Mouse (Mus musculus): ENCODE measurements around the gene Mrps2. TPM values are rescaled to one million over a fixed set of nuclear protein-coding genes. Genes with fewer than 3 reads are reported as not detected.

The Mrps2 gene
- 49.6 and 52.9 TPM in 2 replicates for polyA plus RNA-seq (2016; fragmentation: Nextera tagmentation; extraction: Ambion mirVana)

DNA sequence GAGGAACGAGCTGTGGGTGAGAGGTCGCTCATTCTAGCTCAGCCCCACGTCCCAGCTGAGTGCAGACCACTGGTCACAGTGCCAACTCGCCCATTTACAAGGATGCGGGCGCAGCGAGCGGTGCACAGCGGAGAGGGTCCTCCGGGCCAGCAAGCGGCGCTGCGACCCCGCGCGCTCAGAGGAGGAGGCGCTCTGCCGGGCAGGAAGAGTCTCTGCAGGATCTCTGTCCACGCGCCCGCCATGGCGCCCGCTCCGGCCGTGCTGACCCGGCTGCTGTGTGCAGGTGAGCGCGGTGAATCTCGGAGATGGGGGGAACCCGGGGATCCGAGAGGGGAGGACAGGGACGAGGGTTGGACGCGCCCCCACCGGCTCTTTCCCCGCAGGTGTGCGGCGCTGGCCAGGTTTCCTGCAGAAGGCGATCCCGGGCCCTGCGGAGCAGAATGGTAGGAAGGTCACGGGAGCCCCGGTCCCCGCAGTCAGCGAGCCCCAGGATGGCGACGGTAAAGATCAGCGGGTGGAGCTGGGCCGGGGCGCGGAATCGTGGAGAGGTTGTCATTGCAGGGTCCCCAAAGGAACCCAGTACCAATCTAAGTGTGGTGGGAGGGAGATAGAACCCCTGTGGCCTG is at the start of gene Mrps2:
TSS of gene Mrps2 (plus strand) at position 207 of the 626 bp plus-strand sequence.
- peak within 1 kb of the TSS; percentile 94 for H3K9ac ChIP-seq
- WGBS = under 1% methylated on average over 52 of the region's 52 CpGs
- H3K4me3 ChIP-seq = peak within 1 kb of the TSS; percentile 97
- H3K4me2 ChIP-seq = peak within 1 kb of the TSS; percentile 73
- H3K9me3 ChIP-seq (replicated peaks) = peaks cover 3% of the 10 kb centered on the region; the same call in 1 of the 2 replicates
- H3K27ac ChIP-seq (ENCODE audit: poor library complexity, severe bottlenecking) = no peak within 1 kb of the TSS; the same call in 1 of the 2 replicates
- H3K27me3 ChIP-seq (replicated peaks) = peaks cover 16% of the 10 kb centered on the region
- peaks cover 17% of the 10 kb centered on the region for H3K4me1 ChIP-seq (replicated peaks)
- ATAC-seq (ENCODE audit: insufficient number of reproducible peaks, low FRiP score) = peak; percentile 92
- H3K36me3 ChIP-seq = peaks cover 42% of the 10 kb centered on the region

DNA sequence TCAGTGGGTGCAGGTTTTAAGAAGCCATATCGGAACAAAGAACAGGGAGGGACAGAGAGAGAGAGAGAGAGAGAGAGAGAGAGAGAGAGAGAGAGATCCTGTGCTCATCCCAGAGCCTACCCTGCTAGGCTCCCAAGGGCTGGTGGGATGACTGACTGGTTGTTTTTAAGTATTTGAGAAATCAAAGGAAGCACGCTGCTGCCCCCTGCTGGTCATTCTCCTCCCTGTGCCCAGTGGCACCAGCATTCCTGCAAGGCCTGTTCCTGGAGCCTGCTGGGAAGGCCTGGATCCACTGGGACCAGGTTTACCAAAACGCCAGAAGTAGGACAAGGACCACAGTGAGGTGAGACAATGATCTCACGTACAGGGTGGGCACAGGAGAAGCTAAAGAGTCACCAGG is 48.0 kb upstream of the Mrps2 start:
- Histone ChIP-seq H3K4me3 (no peak overlapping the region), H3K27ac (ENCODE audit: poor library complexity, severe bottlenecking) (no peak overlapping the region), H3K4me2 (no peak overlapping the region), H3K36me3 (no peaks in the 10 kb centered on the region), H3K4me1 (replicated peaks) (peaks cover 15% of the 10 kb centered on the region), H3K9me3 (replicated peaks) (no peaks in the 10 kb centered on the region), H3K27me3 (replicated peaks) (peaks cover 10% of the 10 kb centered on the region), H3K9ac (no peak overlapping the region)
- WGBS = 21% methylated on average over 4 of the region's 4 CpGs
- ATAC-seq (ENCODE audit: insufficient number of reproducible peaks, low FRiP score) = no peak

DNA sequence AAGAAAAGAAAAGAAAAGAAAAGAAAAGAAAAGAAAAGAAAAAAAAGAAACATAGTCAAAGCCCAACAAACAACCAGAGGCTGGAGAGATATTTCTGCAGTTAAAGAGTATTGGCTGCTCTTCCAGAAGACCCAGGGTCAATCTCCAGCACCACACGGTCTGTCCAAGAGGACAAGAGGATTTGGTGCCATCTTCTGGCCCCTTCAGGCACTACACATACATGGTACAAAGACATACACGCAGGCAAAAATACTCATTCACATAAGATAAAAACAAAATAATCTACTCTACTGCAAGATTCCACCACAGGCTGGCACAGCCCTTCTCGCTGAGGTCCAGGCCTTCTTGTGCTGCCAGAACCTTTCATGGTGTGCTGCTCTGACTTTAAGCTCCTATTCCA is 44.7 kb upstream of the Mrps2 start:
- no peak for ATAC-seq (ENCODE audit: insufficient number of reproducible peaks, low FRiP score)
- WGBS = 34% methylated on average over 3 of the region's 3 CpGs

DNA sequence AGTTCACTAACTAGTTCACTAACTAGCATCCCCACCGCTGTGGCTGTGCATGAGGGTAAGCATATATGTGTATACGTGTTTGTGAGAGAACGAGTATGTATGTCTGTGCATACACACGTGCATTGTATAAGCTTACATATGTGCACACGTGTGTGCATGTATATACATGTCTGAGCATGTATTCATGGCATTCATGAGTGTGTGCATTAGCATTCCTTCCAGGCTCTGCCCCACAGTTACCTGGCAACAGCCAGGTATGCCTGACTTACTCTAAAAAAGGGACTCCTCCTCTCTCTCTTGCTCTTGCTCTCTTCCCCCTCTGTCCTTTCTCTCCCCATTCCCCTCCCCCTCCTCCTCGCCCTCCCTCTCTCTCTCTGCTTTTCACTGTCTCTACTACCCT is 40.6 kb upstream of the Mrps2 start:
- H3K4me2 ChIP-seq = no peak overlapping the region
- no peaks in the 10 kb centered on the region for H3K9me3 ChIP-seq (replicated peaks)
- H3K27ac ChIP-seq (ENCODE audit: poor library complexity, severe bottlenecking) = no peak overlapping the region
- no peak overlapping the region for H3K4me3 ChIP-seq
- no peak overlapping the region for H3K9ac ChIP-seq
- WGBS = 86% methylated on average over 6 of the region's 6 CpGs
- H3K27me3 ChIP-seq (replicated peaks) = no peaks in the 10 kb centered on the region
- ATAC-seq (ENCODE audit: insufficient number of reproducible peaks, low FRiP score) = no peak
- no peaks in the 10 kb centered on the region for H3K36me3 ChIP-seq
- H3K4me1 ChIP-seq (replicated peaks) = no peaks in the 10 kb centered on the region

More for the DNA sequence above, 44.7 kb upstream of the Mrps2 start:
- no peak overlapping the region for H3K27ac ChIP-seq (ENCODE audit: poor library complexity, severe bottlenecking)
- H3K4me1 ChIP-seq (replicated peaks) = no peaks in the 10 kb centered on the region
- no peak overlapping the region for H3K4me3 ChIP-seq
- no peak overlapping the region for H3K4me2 ChIP-seq
- no peak overlapping the region for H3K9ac ChIP-seq
- no peaks in the 10 kb centered on the region for H3K36me3 ChIP-seq
- peaks cover 10% of the 10 kb centered on the region for H3K27me3 ChIP-seq (replicated peaks)
- H3K9me3 ChIP-seq (replicated peaks) = no peaks in the 10 kb centered on the region

DNA sequence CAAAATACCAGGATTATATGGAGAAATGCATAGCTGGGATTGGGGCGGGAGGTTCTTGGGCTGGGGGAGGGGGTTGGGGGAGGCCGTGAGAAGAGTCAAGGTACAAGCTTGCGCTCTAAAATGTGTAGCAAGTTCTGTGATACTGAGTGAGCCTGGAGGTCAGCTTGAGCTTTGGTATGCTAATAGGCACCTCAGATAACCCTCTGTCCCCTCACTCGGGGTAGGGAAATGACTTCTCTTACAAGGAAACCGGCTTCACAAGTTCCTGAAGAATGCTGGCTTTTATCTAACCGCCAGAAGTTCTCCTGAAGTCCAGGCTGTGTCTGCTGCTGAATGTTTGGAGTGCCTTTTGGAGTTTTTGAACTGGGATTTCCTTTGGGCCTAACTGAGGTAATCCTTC is 37.0 kb upstream of the Mrps2 start:
- H3K9ac ChIP-seq = no peak overlapping the region
- H3K4me1 ChIP-seq (replicated peaks) = 0 out of 2 replicates have a peak, but pooled peaks cover 4% of the 10 kb centered on the region
- no peak overlapping the region for H3K4me2 ChIP-seq
- no peaks in the 10 kb centered on the region for H3K9me3 ChIP-seq (replicated peaks)
- H3K27ac ChIP-seq (ENCODE audit: poor library complexity, severe bottlenecking) = no peak overlapping the region
- no peaks in the 10 kb centered on the region for H3K36me3 ChIP-seq
- no peak for ATAC-seq (ENCODE audit: insufficient number of reproducible peaks, low FRiP score)
- no peaks in the 10 kb centered on the region for H3K27me3 ChIP-seq (replicated peaks)
- WGBS = 34% methylated on average over 6 of the region's 6 CpGs
- H3K4me3 ChIP-seq = no peak overlapping the region

DNA sequence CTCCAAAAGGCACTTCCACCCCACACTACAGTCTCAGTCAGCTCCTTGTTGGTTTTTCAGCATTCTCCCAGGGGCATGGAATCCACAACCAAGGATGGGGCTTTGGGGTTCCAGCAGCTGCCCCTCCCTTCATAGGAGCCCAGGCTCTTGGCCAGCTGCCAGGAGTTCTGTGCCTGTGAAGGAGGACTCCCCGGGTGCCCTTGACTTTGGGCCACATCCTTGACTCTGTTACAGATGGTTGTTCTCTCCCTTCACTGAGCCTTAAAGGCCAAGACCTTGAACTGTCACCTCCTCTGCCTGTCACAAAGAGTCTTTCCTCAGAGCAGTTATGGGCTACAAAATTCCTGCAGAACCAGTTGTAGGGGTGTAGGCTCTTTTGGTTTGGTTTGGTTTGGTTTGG is 35.1 kb upstream of the Mrps2 start:
- 0 out of 2 replicates have a peak, but pooled peaks cover 4% of the 10 kb centered on the region for H3K4me1 ChIP-seq (replicated peaks)
- H3K4me3 ChIP-seq = no peak overlapping the region
- no peak overlapping the region for H3K4me2 ChIP-seq
- H3K9ac ChIP-seq = no peak overlapping the region
- H3K36me3 ChIP-seq = no peaks in the 10 kb centered on the region
- no peak for ATAC-seq (ENCODE audit: insufficient number of reproducible peaks, low FRiP score)
- WGBS = 7% methylated on average over 1 of the region's 1 CpGs
- no peaks in the 10 kb centered on the region; the same call in 1 of the 2 replicates for H3K9me3 ChIP-seq (replicated peaks)
- no peaks in the 10 kb centered on the region for H3K27me3 ChIP-seq (replicated peaks)
- no peak overlapping the region for H3K27ac ChIP-seq (ENCODE audit: poor library complexity, severe bottlenecking)

DNA sequence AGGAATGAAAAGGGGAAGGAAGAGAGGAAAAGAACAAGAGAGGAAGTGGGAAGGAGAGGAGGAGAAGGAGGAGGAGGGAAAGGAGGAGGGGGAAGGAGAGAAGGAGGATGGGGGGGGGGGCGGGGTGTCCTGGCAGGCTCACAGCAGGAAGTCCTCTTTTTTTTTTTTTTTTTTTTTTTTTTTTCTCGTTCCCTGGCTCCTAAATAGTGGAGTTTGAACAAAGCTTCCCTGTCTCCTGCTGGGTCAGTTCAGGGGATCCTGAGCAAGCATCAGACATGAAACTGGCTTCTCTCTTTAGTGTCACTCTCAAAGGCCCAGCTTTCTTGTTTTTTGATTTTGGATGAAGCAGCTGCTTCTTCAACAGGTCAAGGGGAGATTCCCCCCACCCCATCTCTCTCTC is 34.4 kb upstream of the Mrps2 start:
- Histone ChIP-seq H3K36me3 (no peaks in the 10 kb centered on the region), H3K4me2 (no peak overlapping the region), H3K4me1 (replicated peaks) (0 out of 2 replicates have a peak, but pooled peaks cover 4% of the 10 kb centered on the region), H3K9ac (no peak overlapping the region), H3K4me3 (no peak overlapping the region), H3K27me3 (replicated peaks) (no peaks in the 10 kb centered on the region), H3K9me3 (replicated peaks) (no peaks in the 10 kb centered on the region; the same call in 1 of the 2 replicates), H3K27ac (ENCODE audit: poor library complexity, severe bottlenecking) (no peak overlapping the region)
- ATAC-seq (ENCODE audit: insufficient number of reproducible peaks, low FRiP score) = no peak
- WGBS = 0% methylated on average over 1 of the region's 2 CpGs

DNA sequence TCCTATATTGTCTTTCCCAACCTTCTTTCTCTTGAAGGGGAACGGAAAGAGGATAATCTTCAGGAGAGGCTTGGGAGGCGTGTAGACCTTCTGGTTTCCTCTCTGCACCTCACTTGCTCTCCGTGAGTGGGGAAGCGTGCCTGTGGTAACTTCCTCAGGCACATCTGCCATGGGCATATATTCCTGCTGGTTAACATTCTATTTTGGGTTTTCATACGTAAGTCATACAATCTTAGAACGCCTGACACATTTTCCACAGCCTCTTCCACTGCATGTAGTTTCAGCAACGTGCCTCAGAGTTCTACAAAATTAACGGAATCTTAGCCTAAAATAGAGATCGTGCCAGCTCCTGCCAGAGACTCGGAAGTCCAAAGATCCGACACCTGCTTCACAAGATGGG is 32.5 kb upstream of the Mrps2 start:
- H3K27me3 ChIP-seq (replicated peaks) = no peaks in the 10 kb centered on the region
- no peaks in the 10 kb centered on the region; the same call in 1 of the 2 replicates for H3K9me3 ChIP-seq (replicated peaks)
- WGBS = 85% methylated on average over 11 of the region's 11 CpGs
- no peaks in the 10 kb centered on the region for H3K36me3 ChIP-seq
- ATAC-seq (ENCODE audit: insufficient number of reproducible peaks, low FRiP score) = no peak
- no peak overlapping the region for H3K27ac ChIP-seq (ENCODE audit: poor library complexity, severe bottlenecking)
- no peak overlapping the region for H3K4me3 ChIP-seq
- H3K9ac ChIP-seq = no peak overlapping the region
- 0 out of 2 replicates have a peak, but pooled peaks cover 4% of the 10 kb centered on the region for H3K4me1 ChIP-seq (replicated peaks)
- H3K4me2 ChIP-seq = no peak overlapping the region

DNA sequence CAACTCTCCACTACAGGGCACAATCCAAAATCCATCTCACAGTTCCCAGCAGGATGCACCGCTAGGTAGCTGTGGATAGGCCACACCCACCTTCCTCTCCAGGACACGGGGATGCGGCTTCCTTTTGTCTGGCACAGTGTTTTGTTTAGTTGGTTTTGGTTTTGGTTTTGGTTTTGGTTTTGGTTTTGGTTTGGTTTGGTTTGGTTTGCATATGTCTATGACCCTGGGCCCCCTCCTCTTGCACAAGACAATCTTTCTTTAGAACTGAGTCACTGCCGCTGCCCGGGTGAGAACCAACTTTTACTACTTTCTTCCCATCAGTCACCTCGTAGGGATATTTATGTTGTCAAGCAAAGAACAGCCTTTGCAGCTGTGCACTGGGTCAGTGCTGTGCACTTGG is 27.0 kb upstream of the Mrps2 start:
- no peak for ATAC-seq (ENCODE audit: insufficient number of reproducible peaks, low FRiP score)
- 71% methylated on average over 6 of the region's 6 CpGs for WGBS
- H3K9ac ChIP-seq = no peak overlapping the region
- no peaks in the 10 kb centered on the region for H3K36me3 ChIP-seq
- peaks cover 10% of the 10 kb centered on the region for H3K27me3 ChIP-seq (replicated peaks)
- H3K4me1 ChIP-seq (replicated peaks) = no peaks in the 10 kb centered on the region
- H3K9me3 ChIP-seq (replicated peaks) = no peaks in the 10 kb centered on the region; the same call in 1 of the 2 replicates
- no peak overlapping the region for H3K4me3 ChIP-seq
- H3K27ac ChIP-seq (ENCODE audit: poor library complexity, severe bottlenecking) = no peak overlapping the region
- no peak overlapping the region for H3K4me2 ChIP-seq

DNA sequence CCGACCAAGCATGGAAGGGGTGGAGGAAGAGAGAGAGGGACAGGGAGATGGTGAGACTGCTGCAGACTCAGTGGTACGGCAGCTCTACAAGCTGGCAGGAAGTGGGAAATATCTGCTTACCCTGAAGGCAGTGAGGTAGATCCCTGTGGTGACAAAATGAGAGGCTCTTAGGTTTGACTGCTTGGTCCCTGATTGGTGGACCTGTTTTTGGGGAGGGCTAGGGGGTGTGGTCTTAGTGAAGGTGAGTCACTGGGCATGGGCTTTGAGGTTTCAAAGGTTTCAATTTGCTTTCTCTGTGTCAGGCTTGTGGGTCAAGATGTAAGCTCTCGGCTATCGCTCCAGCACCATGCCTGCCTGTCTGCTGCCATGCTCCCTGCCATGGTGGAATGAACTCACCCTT is 22.8 kb upstream of the Mrps2 start:
- no peak overlapping the region for H3K27ac ChIP-seq (ENCODE audit: poor library complexity, severe bottlenecking)
- H3K36me3 ChIP-seq = peaks cover 4% of the 10 kb centered on the region
- H3K27me3 ChIP-seq (replicated peaks) = peaks cover 20% of the 10 kb centered on the region
- no peak overlapping the region for H3K9ac ChIP-seq
- 76% methylated on average over 4 of the region's 4 CpGs for WGBS
- no peak for ATAC-seq (ENCODE audit: insufficient number of reproducible peaks, low FRiP score)
- peaks cover 4% of the 10 kb centered on the region; the same call in 1 of the 2 replicates for H3K4me1 ChIP-seq (replicated peaks)
- no peak overlapping the region for H3K4me3 ChIP-seq
- H3K4me2 ChIP-seq = no peak overlapping the region
- H3K9me3 ChIP-seq (replicated peaks) = no peaks in the 10 kb centered on the region

DNA sequence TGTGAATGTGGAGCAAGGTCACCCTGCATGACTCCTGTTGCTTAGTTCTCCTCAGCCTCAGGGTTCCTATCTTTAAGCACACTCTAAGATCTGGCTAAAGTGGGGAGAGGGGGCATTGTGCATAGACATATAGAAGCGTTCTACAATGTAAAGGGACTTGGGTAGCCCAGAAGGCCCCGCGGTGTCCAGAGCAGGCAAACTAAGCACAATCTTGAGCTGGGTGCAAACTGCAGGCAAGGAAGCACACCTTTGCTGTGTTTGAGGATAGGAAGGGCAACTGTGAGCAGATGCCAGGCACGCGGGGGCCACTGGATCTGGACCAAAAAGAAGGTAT is 21.7 kb upstream of the Mrps2 start:
- Histone ChIP-seq H3K27me3 (replicated peaks) (peaks cover 27% of the 10 kb centered on the region), H3K27ac (ENCODE audit: poor library complexity, severe bottlenecking) (no peak overlapping the region), H3K4me3 (peak overlapping the region; percentile 77), H3K4me1 (replicated peaks) (peaks cover 4% of the 10 kb centered on the region; the same call in 1 of the 2 replicates), H3K9me3 (replicated peaks) (no peaks in the 10 kb centered on the region), H3K9ac (peak overlapping the region; percentile 87), H3K36me3 (peaks cover 13% of the 10 kb centered on the region), H3K4me2 (peak overlapping the region; percentile 96)
- ATAC-seq (ENCODE audit: insufficient number of reproducible peaks, low FRiP score) = 0 out of 2 replicates have a peak, but pooled peaks have one; percentile 2
- 7% methylated on average over 5 of the region's 5 CpGs for WGBS
